Mouse (Mus musculus): ENCODE data around the gene Acot8. TPM values are rescaled to one million over a fixed set of nuclear protein-coding genes. Genes with fewer than 3 reads are reported as not detected.

The Acot8 gene
- total and polyA plus RNA-seq, 3 experiments: 11.9 to 26.8 (median 15.8) TPM

DNA sequence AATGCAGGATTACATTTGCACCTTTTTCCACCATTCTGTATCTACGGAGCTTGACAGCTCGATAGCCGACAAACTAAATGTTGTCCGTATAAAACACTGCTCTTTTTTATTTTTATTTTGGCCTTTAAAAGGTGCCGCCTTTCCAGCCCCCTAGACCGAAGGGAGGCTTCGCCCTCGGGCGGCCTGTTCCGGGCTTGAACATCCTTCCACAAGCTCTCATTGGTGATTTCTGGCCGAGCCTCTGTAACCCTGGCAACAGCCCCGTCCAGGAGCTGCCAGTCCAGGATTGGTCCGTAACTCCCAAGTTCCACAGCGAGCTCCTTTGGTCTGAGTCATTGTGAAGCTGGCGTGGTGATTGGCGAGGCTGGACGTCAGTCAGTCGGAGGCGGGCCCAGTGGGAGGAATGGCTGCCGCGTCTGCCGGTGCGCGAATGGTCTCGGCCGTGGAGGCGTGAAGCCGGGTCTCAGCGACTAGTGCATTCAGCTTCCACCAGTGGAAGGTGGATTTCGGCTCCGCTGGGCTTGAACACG is 18.0 kb upstream of the Acot8 start, which contains the start of gene Zswim1 (continued):
- TF ChIP-seq RCOR1 (conservative IDR thresholded peaks at IDR 0.05; ENCODE audit: low read depth, low read length) (no peak), JUND (conservative IDR thresholded peaks at IDR 0.05; ENCODE audit: low read depth, low read length) (peak; percentile 74), NELFE (IDR thresholded peaks at IDR 0.05; ENCODE audit: low read depth, low read length) (peak; percentile 87), KAT2A (IDR thresholded peaks at IDR 0.05; ENCODE audit: insufficient replicate concordance, low read length) (0 out of 2 replicates have a peak, but pooled peaks have one; percentile 17), MXI1 (IDR thresholded peaks at IDR 0.05; ENCODE audit: low read depth, low read length) (peak; percentile 93), ZC3H11A (IDR thresholded peaks at IDR 0.05; ENCODE audit: low read depth, low read length) (no peak), E2F4 (IDR thresholded peaks at IDR 0.05; ENCODE audit: insufficient replicate concordance, low read depth, low read length) (no peak), CTCF (conservative IDR thresholded peaks at IDR 0.05 in 1 of 2, IDR thresholded peaks at IDR 0.05 in 1 of 2; ENCODE audit: low read depth in 2 of 2, low read length in 2 of 2) (0 out of 4 replicates have a peak, but pooled peaks of 1 of the 2 experiments have one; percentile 4), POLR2AphosphoS2 (IDR thresholded peaks at IDR 0.05; ENCODE audit: low read depth, low read length) (peak; percentile 67; the same call in 1 of the 2 replicates), CHD1 (IDR thresholded peaks at IDR 0.05; ENCODE audit: low read depth, low read length) (no peak), RAD21 (IDR thresholded peaks at IDR 0.05; ENCODE audit: low read depth, low read length) (no peak), UBTF (IDR thresholded peaks at IDR 0.05; ENCODE audit: low read depth, low read length) (no peak), ZKSCAN1 (IDR thresholded peaks at IDR 0.05; ENCODE audit: borderline replicate concordance, low read depth, low read length) (no peak), MYC (IDR thresholded peaks at IDR 0.05; ENCODE audit: low read depth, low read length) (no peak), GABPA (IDR thresholded peaks at IDR 0.05; ENCODE audit: insufficient replicate concordance, low read depth, low read length) (no peak), MAX (IDR thresholded peaks at IDR 0.05; ENCODE audit: low read length) (no peak; the same call in 1 of the 2 replicates), PAX5 (IDR thresholded peaks at IDR 0.05; ENCODE audit: low read length) (no peak)

DNA sequence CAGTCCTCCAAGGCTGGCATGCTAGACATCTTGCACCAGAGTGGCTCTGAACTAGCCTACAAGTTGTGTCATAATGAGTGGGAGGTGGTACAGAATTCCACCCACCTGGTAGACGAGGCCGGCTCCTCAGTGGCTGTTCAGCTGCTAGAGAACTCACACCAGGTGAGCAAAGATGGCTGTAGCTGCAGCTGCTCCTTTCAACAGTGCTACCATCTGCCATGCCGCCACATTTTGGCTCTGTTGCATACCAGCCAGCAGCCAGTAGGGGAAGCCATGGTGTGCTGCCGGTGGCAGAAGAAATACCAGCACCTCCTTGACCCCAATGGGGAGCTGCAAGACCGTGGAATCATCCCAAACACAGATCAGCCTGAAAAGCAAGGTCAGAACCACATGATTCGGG is 16.4 kb upstream of the Acot8 start:
- TF ChIP-seq RAD21 (IDR thresholded peaks at IDR 0.05; ENCODE audit: low read depth, low read length) (no peak), SMC3 (IDR thresholded peaks at IDR 0.05; ENCODE audit: low read depth, low read length) (no peak), IRF4 (IDR thresholded peaks at IDR 0.05; ENCODE audit: low read depth, low read length) (no peak), NRF1 (IDR thresholded peaks at IDR 0.05; ENCODE audit: low read depth, low read length) (no peak), MXI1 (IDR thresholded peaks at IDR 0.05; ENCODE audit: low read depth, low read length) (no peak), ETS1 (conservative IDR thresholded peaks at IDR 0.05; ENCODE audit: low read depth, low read length) (no peak), GABPA (IDR thresholded peaks at IDR 0.05; ENCODE audit: insufficient replicate concordance, low read depth, low read length) (no peak), NELFE (IDR thresholded peaks at IDR 0.05; ENCODE audit: low read depth, low read length) (no peak)
- Histone ChIP-seq H3K4me2 (ENCODE audit: insufficient read depth, low read depth, poor library complexity, severe bottlenecking) (no peak overlapping the region), H3K9me3 (replicated peaks; ENCODE audit: low read length) (no peaks in the 10 kb centered on the region), H3K4me1 (ENCODE audit: control insufficient read depth in 1 of 2, insufficient read depth in 2 of 2) (peaks cover 0 to 14% of the 10 kb centered on the region in 2 experiments; a peak in 3 of 4 replicates), H3K4me3 (replicated peaks in 1 of 3; ENCODE audit: low read depth in 2 of 3, low read length in 2 of 3, poor library complexity in 1 of 3) (no peak overlapping the region), H3K9ac (ENCODE audit: insufficient read depth, low read depth) (no peak overlapping the region), H3K27ac (ENCODE audit: insufficient read depth, low read depth) (no peak overlapping the region), H3K36me3 (replicated peaks in 1 of 2; ENCODE audit: control insufficient read depth in 1 of 2, insufficient read depth in 1 of 2, low read length in 1 of 2) (peaks cover 26 to 45% of the 10 kb centered on the region in 2 experiments), H3K27me3 (replicated peaks) (no peaks in the 10 kb centered on the region), H3K79me2 (replicated peaks; ENCODE audit: control insufficient read depth, extremely low read depth, insufficient read depth, poor library complexity, severe bottlenecking) (no peaks in the 10 kb centered on the region; the same call in 1 of the 2 replicates)
- in situ Hi-C loops (cut with MboI; ENCODE audit: low pct_ligation_motif_present, low pct_unique_long_range_greater_than_20kb, low sequenced_read_pairs) (no loop called here), dilution Hi-C loops (cut with MboI; ENCODE audit: extremely low pct_ligation_motif_present, extremely low pct_unique_long_range_greater_than_20kb, low sequenced_read_pairs) (no loop called here)
- no peak for DNase-seq (ENCODE audit: extremely low read depth)

All from CH12.LX (cell line).